Mouse (Mus musculus) heart, postnatal 0 days (tissue): ENCODE data around the gene Hecw2. TPM values are rescaled to one million over a fixed set of nuclear protein-coding genes. Genes with fewer than 3 reads are reported as not detected.

Experiments used
- ATAC-seq: fragments of 200-750 bp; cut with Nextera tagmentation; 2 replicates; pipeline ENCODE4 v1.8.0; 2017; ENCODE audit warnings: low read depth, moderate number of reproducible peaks, moderate library complexity; ENCODE audit not compliant: insufficient read depth
- DNase-seq: peaks from one replicate; pipeline ENCODE4 v3.0.0-alpha.2; 2016; ENCODE audit warnings: low spot score
- H3K27ac ChIP-seq: fragments of 300-500 bp; sonication (generic); 2 replicates; pipeline ENCODE4 v1.5.1; 2014; ENCODE audit warnings: low read depth, mild to moderate bottlenecking
- H3K27me3 ChIP-seq: fragments of 300-500 bp; sonication (generic); 2 replicates; pipeline ENCODE4 v1.6.1; 2014; ENCODE audit warnings: low read length, mixed read lengths; ENCODE audit not compliant: control insufficient read depth, insufficient read depth
- H3K36me3 ChIP-seq: fragments of 300-500 bp; sonication (generic); replicated peaks from 2 replicates; pipeline ENCODE4 v1.6.1; 2014; ENCODE audit warnings: low read length, mixed read lengths; ENCODE audit not compliant: control insufficient read depth, insufficient read depth
- H3K4me1 ChIP-seq: fragments of 300-500 bp; sonication (generic); 2 replicates; pipeline ENCODE4 v1.6.1; 2014; ENCODE audit warnings: antibody characterized with exemption; ENCODE audit not compliant: control insufficient read depth, insufficient read depth
- H3K4me2 ChIP-seq: fragments of 300-500 bp; sonication (generic); 2 replicates; pipeline ENCODE4 v1.6.1; 2014; ENCODE audit warnings: low read depth, mild to moderate bottlenecking, low read length, moderate library complexity
- H3K4me3 ChIP-seq: fragments of 300-500 bp; sonication (generic); 2 replicates; pipeline ENCODE4 v1.5.1; 2014; ENCODE audit warnings: low read depth, low read length
- H3K9ac ChIP-seq: fragments of 300-500 bp; sonication (generic); replicated peaks from 2 replicates; pipeline ENCODE4 v1.6.1; 2014; ENCODE audit warnings: low read depth, low read length, mixed read lengths
- H3K9me3 ChIP-seq: fragments of 300-500 bp; sonication (generic); replicated peaks from 2 replicates; pipeline ENCODE4 v1.6.1; 2016; ENCODE audit warnings: low read length; ENCODE audit not compliant: control insufficient read depth
- CTCF ChIP-seq: IDR thresholded peaks from 2 replicates; pipeline ENCODE4 v1.5.1; 2016; ENCODE audit warnings: antibody characterized with exemption, control low read depth, low read depth
- EP300 ChIP-seq: IDR thresholded peaks from 2 replicates; pipeline ENCODE4 v1.6.1; 2016; ENCODE audit warnings: antibody characterized with exemption, low read depth
- WGBS: fragments of 180-500 bp; shearing (Covaris S2); extraction: QIAGEN DNeasy Blood & Tissue Kit; methylation state at CpG from one replicate; pipeline ENCODE4 v1.1.7; 2014; 5-methylcytosine and 5-hydroxymethylcytosine counted together
- polyA plus RNA-seq: library from polyadenylated mRNA; unstranded; fragments of >200 nt; fragmentation: Nextera tagmentation; extraction: Ambion mirVana; gene quantifications from 2 replicates; pipeline ENCODE4 v1.2.1, GENCODE M21; 2015
- total RNA-seq: library from RNA; depleted of rRNA; stranded (reverse); fragments of >200 nt; gene quantifications from 2 replicates; pipeline ENCODE4 v1.2.3, GENCODE M21; 2014; ENCODE audit warnings: low replicate concordance

Gene Hecw2
- total and polyA plus RNA-seq, 2 experiments from 2014 or later: 3.6 to 9.0 TPM

DNA sequence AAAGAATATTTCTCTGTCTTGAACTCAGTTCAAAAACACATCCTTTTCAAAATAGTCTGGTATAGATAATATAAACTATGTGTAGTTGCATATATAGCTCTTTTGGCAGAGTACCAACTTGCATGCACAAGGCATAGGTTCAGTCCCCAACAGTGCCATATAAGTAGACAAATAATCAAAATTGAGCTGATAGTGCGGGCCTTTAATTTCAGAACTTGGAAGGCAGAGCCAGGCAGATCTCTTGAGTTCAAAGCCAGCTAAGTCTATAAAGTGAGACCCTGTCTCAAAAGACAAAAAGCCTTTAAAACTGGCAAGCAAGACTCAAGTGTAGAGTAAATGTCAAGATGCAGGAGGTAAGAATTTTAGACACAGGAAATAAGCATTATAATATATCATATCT, 412.0 kb downstream of the Hecw2 start:
- ATAC-seq (no peak), DNase-seq (no peak)
- Histone ChIP-seq H3K27me3 (no peaks in the 10 kb centered on the region), H3K9ac (no peak overlapping the region), H3K4me1 (no peaks in the 10 kb centered on the region), H3K4me2 (no peak overlapping the region), H3K4me3 (no peak overlapping the region), H3K36me3 (no peaks in the 10 kb centered on the region), H3K27ac (no peak overlapping the region), H3K9me3 (no peaks in the 10 kb centered on the region)
- 89% methylated on average over 1 of the region's 1 CpGs for whole genome bisulfite sequencing
- TF ChIP-seq CTCF: no peak
- TF ChIP-seq EP300: no peak

DNA sequence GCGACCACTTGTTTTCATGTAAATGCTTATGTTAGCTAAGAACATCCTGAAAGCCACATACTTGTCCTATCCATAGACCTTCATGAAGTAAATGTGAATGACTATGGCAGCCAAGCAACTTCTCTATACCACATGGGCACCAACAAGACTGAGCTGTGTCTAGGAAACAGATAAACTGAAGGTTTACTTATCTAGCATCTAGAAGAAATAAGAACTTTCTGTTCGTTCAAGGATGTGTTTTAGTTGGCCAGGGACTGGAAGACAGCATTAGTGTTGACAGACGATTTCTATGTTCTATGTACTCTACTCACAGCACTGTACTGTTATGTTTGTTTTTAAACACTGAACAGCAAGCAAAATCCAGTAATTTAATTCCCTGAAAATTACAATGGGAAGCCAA, 412.9 kb downstream of the Hecw2 start:
- DNase-seq: no peak
- Histone ChIP-seq H3K4me3 (no peak overlapping the region), H3K4me2 (peak overlapping the region; percentile 31; the same call in 1 of the 2 replicates), H3K9me3 (no peaks in the 10 kb centered on the region), H3K36me3 (no peaks in the 10 kb centered on the region), H3K27me3 (no peaks in the 10 kb centered on the region), H3K9ac (no peak overlapping the region), H3K4me1 (peaks cover 5% of the 10 kb centered on the region), H3K27ac (no peak overlapping the region; the same call in 1 of the 2 replicates)
- ATAC-seq: no peak
- TF ChIP-seq EP300 (no peak), CTCF (no peak)
- WGBS: 66% methylated on average over 3 of the region's 3 CpGs

DNA sequence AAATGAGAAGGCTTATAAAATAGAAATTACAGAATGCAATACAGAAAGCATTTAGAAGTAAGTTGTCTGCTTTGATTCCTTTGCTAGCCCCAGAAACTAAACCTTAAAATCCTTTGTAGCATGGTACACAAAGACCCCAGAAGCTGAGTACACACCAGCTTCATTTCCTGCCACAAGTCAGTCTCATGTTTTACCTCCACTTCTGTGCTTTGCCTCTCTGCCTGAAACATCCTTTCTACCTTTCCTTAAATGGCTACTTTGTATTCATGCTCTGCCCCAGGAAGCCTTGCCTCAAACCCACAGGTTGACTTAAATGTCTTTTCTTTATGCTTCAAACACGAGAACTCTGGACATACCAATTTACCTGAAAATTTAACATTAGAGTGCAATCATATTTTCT, 413.7 kb downstream of the Hecw2 start:
- Histone ChIP-seq H3K27me3 (no peaks in the 10 kb centered on the region), H3K4me3 (no peak overlapping the region), H3K4me2 (no peak overlapping the region), H3K4me1 (peaks cover 9% of the 10 kb centered on the region), H3K9me3 (no peaks in the 10 kb centered on the region), H3K27ac (no peak overlapping the region), H3K9ac (no peak overlapping the region), H3K36me3 (no peaks in the 10 kb centered on the region)
- TF ChIP-seq CTCF: no peak
- TF ChIP-seq EP300: no peak
- ATAC-seq (no peak), DNase-seq (no peak)
- 80% methylated on average over 1 of the region's 1 CpGs for WGBS

DNA sequence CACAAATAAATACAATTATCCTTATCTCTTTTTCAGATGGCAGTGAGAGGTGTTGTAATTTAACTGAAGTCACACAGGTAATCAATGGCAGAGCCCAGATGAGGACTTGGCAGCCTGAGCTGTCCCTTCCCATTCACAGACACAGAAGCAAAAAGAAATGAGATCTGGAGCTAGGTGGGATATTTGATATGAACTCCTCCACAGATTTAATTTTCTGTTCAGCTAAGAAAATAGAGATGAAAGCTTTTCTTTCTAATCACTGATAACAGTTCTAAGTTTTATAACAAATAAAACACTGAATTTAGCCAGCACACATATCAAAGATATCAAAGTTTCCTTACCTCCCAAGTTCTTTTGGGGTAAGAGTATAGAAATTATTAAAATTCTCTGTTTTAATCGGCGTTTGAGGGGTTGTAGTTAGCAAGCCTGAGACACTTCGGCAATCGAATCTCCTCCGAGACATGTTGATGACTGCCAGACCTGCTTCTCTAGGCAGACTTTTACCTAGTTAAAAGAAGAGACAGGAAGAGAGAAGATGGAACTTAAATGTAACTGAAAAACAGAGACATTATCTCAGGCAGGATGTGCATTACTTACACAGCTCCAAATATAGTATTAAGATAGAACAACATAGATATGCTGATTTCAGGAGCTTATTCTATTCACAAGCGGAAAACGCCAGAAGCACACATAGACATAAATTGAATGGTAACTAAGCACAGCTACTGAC, 418.6 kb downstream of the Hecw2 start:
- 68% methylated on average over 7 of the region's 7 CpGs for WGBS
- Histone ChIP-seq H3K27ac (no peak overlapping the region), H3K36me3 (no peaks in the 10 kb centered on the region), H3K4me3 (no peak overlapping the region), H3K4me2 (no peak overlapping the region), H3K9me3 (no peaks in the 10 kb centered on the region), H3K9ac (no peak overlapping the region), H3K4me1 (peaks cover 9% of the 10 kb centered on the region), H3K27me3 (no peaks in the 10 kb centered on the region)
- ATAC-seq: no peak
- no peak for DNase-seq
- TF ChIP-seq CTCF (no peak), EP300 (no peak)

DNA sequence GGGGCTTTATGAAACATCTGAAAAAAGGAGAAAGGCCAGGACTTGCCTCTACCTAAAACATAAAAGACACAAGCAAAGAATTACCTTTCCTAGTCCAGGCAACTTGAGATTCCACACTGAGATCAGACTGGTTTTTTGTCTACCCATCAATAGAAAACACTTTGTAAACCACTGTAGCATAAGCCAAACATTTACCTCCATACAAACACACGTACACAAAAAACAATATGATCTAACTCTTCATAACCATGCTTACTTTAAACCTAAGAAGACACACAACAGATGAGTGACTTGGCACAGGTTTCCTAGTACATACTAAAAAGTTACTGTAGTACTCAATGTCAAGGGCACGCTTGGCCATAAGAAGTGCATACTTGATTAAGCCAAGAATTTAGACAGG, 419.4 kb downstream of the Hecw2 start:
- H3K9ac ChIP-seq: no peak overlapping the region
- 0 out of 2 replicates have a peak, but pooled peaks cover 4% of the 10 kb centered on the region for H3K36me3 ChIP-seq
- ATAC-seq: no peak
- WGBS: 91% methylated on average over 2 of the region's 2 CpGs
- no peaks in the 10 kb centered on the region for H3K9me3 ChIP-seq
- no peak for DNase-seq
- TF ChIP-seq EP300: no peak
- TF ChIP-seq CTCF: no peak
- H3K27ac ChIP-seq: no peak overlapping the region
- no peaks in the 10 kb centered on the region for H3K27me3 ChIP-seq
- H3K4me1 ChIP-seq: peaks cover 9% of the 10 kb centered on the region
- H3K4me2 ChIP-seq: no peak overlapping the region
- no peak overlapping the region for H3K4me3 ChIP-seq

DNA sequence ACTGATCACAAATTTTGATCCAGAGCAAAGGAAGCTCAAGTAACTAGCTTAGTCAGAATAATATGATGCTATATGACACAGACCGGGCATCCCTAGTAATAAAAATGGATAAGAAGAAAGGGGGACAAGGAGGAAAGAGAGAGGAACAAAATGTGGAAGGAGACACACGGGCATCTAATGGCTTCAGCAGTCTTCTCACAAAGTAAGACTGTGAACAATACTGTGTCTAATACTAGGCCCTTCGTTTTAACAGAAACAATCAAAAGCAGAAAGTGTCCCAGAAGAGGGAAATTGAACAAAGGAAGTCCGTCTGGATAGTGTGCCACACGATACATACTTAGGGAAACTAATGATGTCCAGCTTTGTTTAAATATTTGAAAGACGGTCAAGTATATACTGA, 419.9 kb downstream of the Hecw2 start:
- Histone ChIP-seq H3K36me3 (0 out of 2 replicates have a peak, but pooled peaks cover 7% of the 10 kb centered on the region), H3K27ac (no peak overlapping the region), H3K27me3 (no peaks in the 10 kb centered on the region), H3K9me3 (no peaks in the 10 kb centered on the region), H3K4me2 (no peak overlapping the region), H3K4me1 (peaks cover 9% of the 10 kb centered on the region), H3K9ac (no peak overlapping the region), H3K4me3 (no peak overlapping the region)
- DNase-seq (no peak), ATAC-seq (no peak)
- TF ChIP-seq EP300 (no peak), CTCF (no peak)
- WGBS: 79% methylated on average over 6 of the region's 6 CpGs
